Mouse (Mus musculus): ENCODE measurements around the gene Man2b2. TPM values are rescaled to one million over a fixed set of nuclear protein-coding genes. Genes with fewer than 3 reads are reported as not detected.

Man2b2 gene
- polyA plus RNA-seq, 1 experiment from 2014 or later, result 12.2 TPM

DNA sequence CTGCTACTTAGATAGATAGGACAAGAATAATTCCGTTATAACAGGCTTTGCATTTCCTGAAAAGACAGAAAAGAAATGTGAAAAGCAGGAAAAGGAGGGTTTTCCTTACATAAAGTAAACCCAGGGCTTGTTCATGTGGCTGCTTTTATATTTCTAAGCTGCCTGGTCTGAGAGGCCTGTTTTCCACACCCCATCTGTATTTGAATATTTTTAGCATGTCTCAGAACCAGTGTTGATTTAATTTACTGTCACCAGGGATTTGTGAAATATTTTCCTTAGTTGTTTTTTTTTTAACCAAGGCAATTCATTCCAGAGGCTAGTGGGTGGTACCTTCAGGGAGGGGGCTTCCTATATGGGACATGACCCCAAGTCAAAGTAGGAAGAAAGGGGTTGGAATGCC, 11.2 kb upstream of the Man2b2 start:
- DNase-seq (ENCODE audit: low spot score) (no peak), ATAC-seq (ENCODE audit: low FRiP score) (no peak)
- no peak overlapping the region for H3K27ac ChIP-seq (ENCODE audit: low read depth, low read length)
- no peaks in the 10 kb centered on the region for H3K36me3 ChIP-seq (ENCODE audit: control insufficient read depth, insufficient read depth, low read length)
- H3K4me1 ChIP-seq (replicated peaks; ENCODE audit: control insufficient read depth, insufficient read depth, low read length), result no peaks in the 10 kb centered on the region
- no peaks in the 10 kb centered on the region for H3K9me3 ChIP-seq (ENCODE audit: control insufficient read depth, low read length)
- WGBS, result 90% methylated on average over 1 of the region's 1 CpGs
- no peak overlapping the region for H3K4me3 ChIP-seq (ENCODE audit: low read depth, low read length)
- H3K9ac ChIP-seq (ENCODE audit: low read depth, low read length), result no peak overlapping the region
- H3K27me3 ChIP-seq (ENCODE audit: control insufficient read depth, insufficient read depth, low read length), result no peaks in the 10 kb centered on the region
- H3K4me2 ChIP-seq (replicated peaks; ENCODE audit: low read depth, low read length), result no peak overlapping the region

DNA sequence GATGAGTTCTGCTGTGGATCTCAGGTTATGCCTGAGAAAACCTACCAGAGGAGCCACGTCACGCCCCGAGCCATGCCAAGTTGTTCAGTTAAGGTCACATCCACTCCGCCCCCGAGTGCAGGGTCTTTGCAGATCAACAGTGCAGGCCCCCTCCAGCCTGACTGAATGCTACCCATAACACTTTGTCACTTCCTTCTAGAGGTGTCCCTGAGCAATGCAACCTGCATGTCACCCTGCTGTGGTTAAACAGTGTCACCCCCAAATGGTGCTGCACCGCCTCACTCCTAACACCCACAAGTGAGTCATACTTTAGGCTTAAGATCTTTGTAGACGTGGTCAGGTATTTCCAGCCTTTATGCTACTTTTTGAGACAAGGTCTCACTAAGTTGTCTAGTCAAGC, 9.6 kb upstream of the Man2b2 start:
- DNase-seq (ENCODE audit: low spot score) (no peak), ATAC-seq (ENCODE audit: low FRiP score) (no peak)
- no peaks in the 10 kb centered on the region for H3K36me3 ChIP-seq (ENCODE audit: control insufficient read depth, insufficient read depth, low read length)
- no peak overlapping the region for H3K27ac ChIP-seq (ENCODE audit: low read depth, low read length)
- H3K27me3 ChIP-seq (ENCODE audit: control insufficient read depth, insufficient read depth, low read length), result no peaks in the 10 kb centered on the region
- WGBS, result 86% methylated on average over 7 of the region's 7 CpGs
- no peak overlapping the region for H3K9ac ChIP-seq (ENCODE audit: low read depth, low read length)
- H3K4me1 ChIP-seq (replicated peaks; ENCODE audit: control insufficient read depth, insufficient read depth, low read length), result no peaks in the 10 kb centered on the region
- H3K4me2 ChIP-seq (replicated peaks; ENCODE audit: low read depth, low read length), result no peak overlapping the region
- no peak overlapping the region for H3K4me3 ChIP-seq (ENCODE audit: low read depth, low read length)
- H3K9me3 ChIP-seq (ENCODE audit: control insufficient read depth, low read length), result no peaks in the 10 kb centered on the region

DNA sequence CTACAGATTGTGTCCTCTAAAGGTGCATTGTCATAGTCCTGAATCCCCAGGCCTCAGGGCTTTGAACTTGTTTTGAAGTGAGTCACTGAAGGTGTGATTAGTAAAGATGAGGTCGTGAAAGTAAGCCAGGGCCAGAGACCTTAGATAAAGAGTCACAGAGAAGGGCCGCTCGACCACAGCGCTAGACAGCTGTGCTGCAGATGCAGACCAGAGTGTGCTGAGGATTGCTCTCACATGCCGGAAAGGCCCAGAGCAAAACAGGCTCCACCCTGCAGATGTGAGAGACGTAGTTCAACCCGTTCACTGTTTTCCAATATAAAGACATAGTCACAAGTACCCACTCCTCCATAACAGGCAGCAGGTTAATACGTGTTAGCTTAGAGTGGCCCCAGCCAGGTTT, 9.1 kb upstream of the Man2b2 start:
- no peaks in the 10 kb centered on the region for H3K4me1 ChIP-seq (replicated peaks; ENCODE audit: control insufficient read depth, insufficient read depth, low read length)
- no peak overlapping the region for H3K4me3 ChIP-seq (ENCODE audit: low read depth, low read length)
- H3K9ac ChIP-seq (ENCODE audit: low read depth, low read length), result no peak overlapping the region
- WGBS, result 77% methylated on average over 8 of the region's 8 CpGs
- ATAC-seq (ENCODE audit: low FRiP score) (no peak), DNase-seq (ENCODE audit: low spot score) (no peak)
- no peaks in the 10 kb centered on the region for H3K9me3 ChIP-seq (ENCODE audit: control insufficient read depth, low read length)
- no peak overlapping the region for H3K4me2 ChIP-seq (replicated peaks; ENCODE audit: low read depth, low read length)
- no peaks in the 10 kb centered on the region for H3K36me3 ChIP-seq (ENCODE audit: control insufficient read depth, insufficient read depth, low read length)
- H3K27ac ChIP-seq (ENCODE audit: low read depth, low read length), result no peak overlapping the region
- H3K27me3 ChIP-seq (ENCODE audit: control insufficient read depth, insufficient read depth, low read length), result no peaks in the 10 kb centered on the region

DNA sequence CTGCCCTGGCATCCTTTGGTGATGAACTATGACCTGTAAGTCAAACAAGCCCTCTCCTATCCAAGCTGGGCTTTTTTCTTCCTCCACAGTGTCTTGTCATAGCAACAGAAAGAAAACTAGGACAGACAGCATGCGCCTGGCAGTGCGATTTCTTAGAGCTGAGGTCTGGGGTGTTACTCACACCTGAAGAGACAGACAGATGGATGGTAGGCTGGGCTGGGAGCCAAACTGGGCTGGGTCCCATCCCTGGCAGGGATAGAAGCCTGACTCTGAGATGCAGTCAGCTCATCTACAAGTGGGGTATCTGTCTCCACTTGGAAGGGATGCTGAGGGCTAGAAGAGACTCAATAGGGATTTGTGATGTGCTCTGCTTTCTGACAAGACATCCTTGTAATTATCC, 8.6 kb upstream of the Man2b2 start:
- H3K9me3 ChIP-seq (ENCODE audit: control insufficient read depth, low read length), result no peaks in the 10 kb centered on the region
- no peaks in the 10 kb centered on the region for H3K36me3 ChIP-seq (ENCODE audit: control insufficient read depth, insufficient read depth, low read length)
- WGBS, result 96% methylated on average over 2 of the region's 2 CpGs
- DNase-seq (ENCODE audit: low spot score), result no peak
- no peak for ATAC-seq (ENCODE audit: low FRiP score)
- H3K27ac ChIP-seq (ENCODE audit: low read depth, low read length), result no peak overlapping the region
- no peak overlapping the region for H3K4me3 ChIP-seq (ENCODE audit: low read depth, low read length)
- H3K9ac ChIP-seq (ENCODE audit: low read depth, low read length), result no peak overlapping the region
- H3K27me3 ChIP-seq (ENCODE audit: control insufficient read depth, insufficient read depth, low read length), result no peaks in the 10 kb centered on the region
- no peaks in the 10 kb centered on the region for H3K4me1 ChIP-seq (replicated peaks; ENCODE audit: control insufficient read depth, insufficient read depth, low read length)
- no peak overlapping the region for H3K4me2 ChIP-seq (replicated peaks; ENCODE audit: low read depth, low read length)

DNA sequence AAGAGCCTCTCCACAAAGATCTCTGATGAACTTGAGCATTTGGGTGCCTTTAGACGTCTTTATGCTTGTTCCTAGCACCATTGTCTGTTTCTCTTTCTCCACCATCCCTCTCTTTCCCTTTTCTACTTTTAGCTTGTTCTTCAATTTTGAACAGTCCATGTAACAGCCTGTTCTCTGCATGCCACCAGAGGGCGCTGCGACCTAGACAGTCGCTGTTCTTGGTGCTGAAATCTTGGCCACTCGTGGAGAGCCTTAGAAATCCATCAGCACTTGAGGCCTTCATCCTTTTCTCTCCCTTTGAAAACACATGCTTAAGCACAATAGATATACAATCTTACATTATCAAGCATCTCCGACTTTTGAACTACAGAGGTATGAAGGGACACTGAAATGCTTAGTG, 5.5 kb upstream of the Man2b2 start:
- DNase-seq (ENCODE audit: low spot score), result peak; percentile 88
- ATAC-seq (ENCODE audit: low FRiP score), result no peak
- H3K27ac ChIP-seq (ENCODE audit: low read depth, low read length), result no peak overlapping the region
- H3K9me3 ChIP-seq (ENCODE audit: control insufficient read depth, low read length), result no peaks in the 10 kb centered on the region
- no peaks in the 10 kb centered on the region for H3K36me3 ChIP-seq (ENCODE audit: control insufficient read depth, insufficient read depth, low read length)
- H3K27me3 ChIP-seq (ENCODE audit: control insufficient read depth, insufficient read depth, low read length), result no peaks in the 10 kb centered on the region
- H3K4me3 ChIP-seq (ENCODE audit: low read depth, low read length), result no peak overlapping the region
- H3K4me2 ChIP-seq (replicated peaks; ENCODE audit: low read depth, low read length), result no peak overlapping the region
- under 1% methylated on average over 6 of the region's 6 CpGs for WGBS
- H3K4me1 ChIP-seq (replicated peaks; ENCODE audit: control insufficient read depth, insufficient read depth, low read length), result 0 out of 2 replicates have a peak, but pooled peaks cover under 1% of the 10 kb centered on the region
- H3K9ac ChIP-seq (ENCODE audit: low read depth, low read length), result no peak overlapping the region

DNA sequence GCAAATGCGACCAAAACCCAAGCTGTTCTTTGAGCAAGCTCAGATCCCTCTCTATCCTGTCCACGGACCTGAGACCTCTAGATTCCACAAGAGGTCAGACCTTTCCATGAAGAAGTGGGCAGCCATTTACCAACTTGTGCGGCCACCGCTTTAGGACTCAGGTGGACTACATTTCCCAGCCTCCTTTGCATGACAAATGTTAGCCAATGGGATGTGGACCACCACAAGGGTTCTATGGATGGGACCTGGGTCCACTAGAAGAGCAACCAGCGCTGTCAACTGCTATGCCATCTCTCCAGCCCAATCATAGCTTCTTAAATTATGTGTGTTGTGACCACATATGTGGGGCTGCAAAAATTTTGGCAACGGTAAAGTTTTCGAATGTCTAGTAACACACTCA, 819 bp upstream of the Man2b2 start:
- peaks cover 2% of the 10 kb centered on the region; the same call in 1 of the 2 replicates for H3K36me3 ChIP-seq (ENCODE audit: control insufficient read depth, insufficient read depth, low read length)
- DNase-seq (ENCODE audit: low spot score), result peak; percentile 35

DNA sequence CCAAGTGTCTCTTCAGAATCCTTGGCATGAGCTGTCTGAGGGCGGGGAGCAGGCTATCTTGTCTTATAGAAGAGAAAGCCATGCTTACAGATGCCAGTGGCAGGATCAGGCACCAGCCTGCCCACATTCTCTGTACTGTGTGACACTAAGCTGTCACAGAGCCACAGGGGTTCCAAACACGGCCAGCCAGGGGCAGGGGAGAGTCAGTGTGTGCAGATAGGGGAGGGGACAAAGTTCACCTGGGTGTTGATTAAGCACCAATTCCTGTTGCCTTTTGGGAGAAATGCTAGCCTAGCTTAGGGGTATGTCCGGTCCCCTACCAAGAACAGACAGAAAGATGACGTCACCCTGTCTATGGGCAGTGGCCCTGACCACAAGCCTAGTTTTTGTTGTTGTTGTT, 1.4 kb downstream of the Man2b2 start:
- Histone ChIP-seq H3K4me2 (replicated peaks; ENCODE audit: low read depth, low read length) (no peak overlapping the region), H3K27ac (ENCODE audit: low read depth, low read length) (no peak overlapping the region), H3K4me1 (replicated peaks; ENCODE audit: control insufficient read depth, insufficient read depth, low read length) (0 out of 2 replicates have a peak, but pooled peaks cover 3% of the 10 kb centered on the region), H3K36me3 (ENCODE audit: control insufficient read depth, insufficient read depth, low read length) (peaks cover 2% of the 10 kb centered on the region; the same call in 1 of the 2 replicates), H3K4me3 (ENCODE audit: low read depth, low read length) (no peak overlapping the region), H3K9me3 (ENCODE audit: control insufficient read depth, low read length) (no peaks in the 10 kb centered on the region), H3K9ac (ENCODE audit: low read depth, low read length) (no peak overlapping the region), H3K27me3 (ENCODE audit: control insufficient read depth, insufficient read depth, low read length) (no peaks in the 10 kb centered on the region)
- DNase-seq (ENCODE audit: low spot score), result no peak
- ATAC-seq (ENCODE audit: low FRiP score), result no peak
- WGBS, result 75% methylated on average over 4 of the region's 4 CpGs

More for the DNA sequence above, 819 bp upstream of the Man2b2 start:
- Histone ChIP-seq H3K27ac (ENCODE audit: low read depth, low read length) (no peak overlapping the region), H3K4me1 (replicated peaks; ENCODE audit: control insufficient read depth, insufficient read depth, low read length) (0 out of 2 replicates have a peak, but pooled peaks cover 3% of the 10 kb centered on the region), H3K9ac (ENCODE audit: low read depth, low read length) (no peak overlapping the region), H3K4me3 (ENCODE audit: low read depth, low read length) (no peak overlapping the region), H3K27me3 (ENCODE audit: control insufficient read depth, insufficient read depth, low read length) (no peaks in the 10 kb centered on the region), H3K4me2 (replicated peaks; ENCODE audit: low read depth, low read length) (no peak overlapping the region), H3K9me3 (ENCODE audit: control insufficient read depth, low read length) (no peaks in the 10 kb centered on the region)
- WGBS, result 60% methylated on average over 7 of the region's 7 CpGs
- ATAC-seq (ENCODE audit: low FRiP score), result peak; percentile 39; the same call in 1 of the 2 replicates

DNA sequence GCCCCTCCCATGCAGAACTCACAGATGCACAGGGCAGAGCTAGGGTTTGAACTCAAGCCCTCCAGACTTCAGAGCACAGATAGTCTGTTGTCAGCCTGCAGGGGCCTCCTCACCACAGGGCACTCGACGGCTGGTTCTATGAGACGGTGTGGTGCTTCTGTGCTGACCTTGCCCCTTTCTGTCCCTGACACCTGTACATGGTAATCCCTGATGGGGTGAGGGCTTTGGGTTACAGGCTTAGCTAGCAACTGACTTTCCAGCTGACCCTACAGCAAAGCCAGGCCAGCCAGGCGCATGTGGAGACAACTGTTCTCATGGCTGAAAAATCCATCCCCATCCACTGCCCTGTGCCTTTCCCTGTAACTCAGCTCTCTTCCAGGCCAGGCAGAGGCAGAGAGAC, 7.5 kb downstream of the Man2b2 start:
- no peaks in the 10 kb centered on the region for H3K27me3 ChIP-seq (ENCODE audit: control insufficient read depth, insufficient read depth, low read length)
- H3K4me1 ChIP-seq (replicated peaks; ENCODE audit: control insufficient read depth, insufficient read depth, low read length), result no peaks in the 10 kb centered on the region
- no peak overlapping the region for H3K27ac ChIP-seq (ENCODE audit: low read depth, low read length)
- no peaks in the 10 kb centered on the region for H3K9me3 ChIP-seq (ENCODE audit: control insufficient read depth, low read length)
- no peak overlapping the region for H3K4me2 ChIP-seq (replicated peaks; ENCODE audit: low read depth, low read length)
- DNase-seq (ENCODE audit: low spot score) (no peak), ATAC-seq (ENCODE audit: low FRiP score) (no peak)
- no peak overlapping the region for H3K9ac ChIP-seq (ENCODE audit: low read depth, low read length)
- peaks cover 4% of the 10 kb centered on the region for H3K36me3 ChIP-seq (ENCODE audit: control insufficient read depth, insufficient read depth, low read length)
- WGBS, result 90% methylated on average over 4 of the region's 4 CpGs
- no peak overlapping the region for H3K4me3 ChIP-seq (ENCODE audit: low read depth, low read length)

DNA sequence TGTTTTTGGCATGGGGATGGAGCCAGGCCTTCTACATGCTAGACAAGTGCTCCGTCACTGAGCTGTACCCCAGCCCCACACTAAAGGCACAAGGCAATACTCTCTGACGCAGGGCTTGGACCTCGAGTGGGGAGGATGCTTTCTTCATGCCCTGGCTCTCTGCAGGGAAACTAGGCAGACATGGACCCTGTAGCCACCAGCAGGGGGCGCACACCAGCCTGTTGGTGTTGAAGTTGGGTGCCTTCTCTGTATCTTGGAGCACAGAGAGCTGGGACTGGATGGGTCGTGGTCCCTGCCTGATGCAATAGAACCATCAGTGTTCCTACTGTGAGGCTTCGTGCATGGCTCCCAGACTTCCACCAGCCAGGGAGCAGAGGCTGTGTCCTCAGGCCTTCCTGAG, 10.3 kb downstream of the Man2b2 start:
- DNase-seq (ENCODE audit: low spot score) (peak; percentile 77), ATAC-seq (ENCODE audit: low FRiP score) (0 out of 2 replicates have a peak, but pooled peaks have one; percentile 17)
- Histone ChIP-seq H3K27me3 (ENCODE audit: control insufficient read depth, insufficient read depth, low read length) (no peaks in the 10 kb centered on the region), H3K4me2 (replicated peaks; ENCODE audit: low read depth, low read length) (no peak overlapping the region), H3K36me3 (ENCODE audit: control insufficient read depth, insufficient read depth, low read length) (peaks cover 2% of the 10 kb centered on the region; the same call in 1 of the 2 replicates), H3K9me3 (ENCODE audit: control insufficient read depth, low read length) (no peaks in the 10 kb centered on the region), H3K27ac (ENCODE audit: low read depth, low read length) (no peak overlapping the region), H3K4me1 (replicated peaks; ENCODE audit: control insufficient read depth, insufficient read depth, low read length) (no peaks in the 10 kb centered on the region), H3K9ac (ENCODE audit: low read depth, low read length) (no peak overlapping the region), H3K4me3 (ENCODE audit: low read depth, low read length) (no peak overlapping the region)
- WGBS, result 49% methylated on average over 6 of the region's 6 CpGs
